Mouse (Mus musculus): ENCODE data around the gene Etnppl. TPM values are rescaled to one million over a fixed set of nuclear protein-coding genes. Genes with fewer than 3 reads are reported as not detected.

The Etnppl gene
- not detected in 2 replicates for polyA plus RNA-seq (2012)

DNA sequence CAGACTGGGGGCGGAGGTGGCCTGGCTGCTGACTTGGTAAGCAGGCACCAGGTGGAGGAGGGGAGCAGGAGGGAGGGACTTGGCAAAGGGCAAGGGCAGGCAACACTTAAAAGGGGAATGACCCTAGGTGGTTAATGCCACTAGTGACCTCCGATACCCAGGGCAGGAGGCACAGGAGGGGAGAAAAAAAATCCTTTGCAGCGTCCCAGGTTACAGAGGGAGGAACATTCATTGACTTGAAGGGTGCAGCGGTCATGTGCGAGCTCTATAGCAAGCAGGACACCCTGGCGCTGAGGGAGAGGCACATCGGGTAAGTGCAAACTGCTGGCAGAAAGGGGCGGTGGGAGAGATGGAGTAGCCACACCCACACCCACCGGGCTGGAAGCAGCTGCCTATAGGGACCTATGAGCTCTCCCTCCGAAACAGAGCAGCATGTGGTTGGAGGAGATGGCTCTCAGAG, at the start of gene Etnppl:
Gene Etnppl, plus strand, starts transcription at position 10 of the 460 bp plus-strand sequence.
- TF ChIP-seq GATA1 (IDR thresholded peaks at IDR 0.05; ENCODE audit: low read length), result no peak

DNA sequence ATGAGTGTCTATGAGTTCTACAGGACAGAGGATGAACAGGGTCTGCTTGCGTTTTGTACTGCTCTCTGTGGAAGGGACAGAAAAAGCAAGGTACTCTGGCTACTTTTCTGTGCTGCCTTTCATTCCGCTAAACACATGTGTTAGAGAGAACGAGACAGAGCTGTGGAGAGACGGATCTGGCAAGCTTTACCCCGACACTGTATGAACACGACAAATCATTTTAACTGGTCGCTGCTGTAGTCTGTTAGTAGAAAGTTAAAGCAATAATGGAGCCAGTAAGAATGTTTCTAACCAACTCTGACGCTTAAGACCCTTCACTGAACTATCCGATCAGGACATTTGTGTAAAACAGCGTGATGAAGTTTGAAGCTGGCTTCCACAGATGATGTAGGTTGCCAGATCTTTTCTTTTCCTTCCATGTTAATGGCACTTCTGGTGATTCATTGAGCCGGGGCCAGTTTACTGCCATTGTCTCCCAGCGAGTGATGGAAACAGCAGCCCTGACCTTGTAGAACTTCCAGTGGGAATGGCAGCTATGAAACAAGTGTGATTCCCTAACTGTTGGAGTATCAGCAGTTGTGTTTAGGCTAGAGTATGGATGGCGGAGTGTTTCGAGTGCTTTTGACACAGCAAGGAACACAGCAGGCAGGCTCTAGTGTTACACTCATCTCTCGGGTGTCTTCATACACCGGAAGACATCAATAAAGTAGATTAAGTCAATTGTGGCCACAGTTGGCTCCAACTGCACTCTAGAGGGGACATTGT, 48.7 kb upstream of the Etnppl start:
- no peak for TF ChIP-seq GATA1 (IDR thresholded peaks at IDR 0.05; ENCODE audit: low read length)

GRCm38 (mm10) chr3:130573243-130573642, 44.0 kb upstream of the Etnppl start:
- no peak for TF ChIP-seq GATA1 (IDR thresholded peaks at IDR 0.05; ENCODE audit: low read length)

GRCm38 (mm10) chr3:130574652-130575051, 42.6 kb upstream of the Etnppl start:
- TF ChIP-seq GATA1 (IDR thresholded peaks at IDR 0.05; ENCODE audit: low read length), result no peak

DNA sequence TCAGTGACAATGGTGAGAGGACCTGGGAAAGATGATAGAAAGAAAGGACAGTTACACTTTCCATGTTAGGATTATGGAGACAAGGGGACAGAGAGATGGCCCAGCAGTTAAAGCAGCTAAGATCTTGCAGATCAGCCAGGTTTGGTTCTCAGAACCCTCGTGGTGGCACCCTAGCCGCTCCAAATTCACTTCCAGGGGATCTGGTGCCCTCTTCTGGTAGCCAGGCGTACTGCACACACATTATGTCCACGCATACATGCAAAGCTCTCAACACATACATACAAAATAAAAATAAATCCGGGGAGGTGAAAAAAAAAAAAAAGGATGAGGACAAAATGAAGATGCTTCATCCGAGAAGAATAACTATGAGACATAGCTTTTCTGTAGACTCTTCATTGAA, 40.6 kb upstream of the Etnppl start:
- TF ChIP-seq GATA1 (IDR thresholded peaks at IDR 0.05; ENCODE audit: low read length), result no peak

DNA sequence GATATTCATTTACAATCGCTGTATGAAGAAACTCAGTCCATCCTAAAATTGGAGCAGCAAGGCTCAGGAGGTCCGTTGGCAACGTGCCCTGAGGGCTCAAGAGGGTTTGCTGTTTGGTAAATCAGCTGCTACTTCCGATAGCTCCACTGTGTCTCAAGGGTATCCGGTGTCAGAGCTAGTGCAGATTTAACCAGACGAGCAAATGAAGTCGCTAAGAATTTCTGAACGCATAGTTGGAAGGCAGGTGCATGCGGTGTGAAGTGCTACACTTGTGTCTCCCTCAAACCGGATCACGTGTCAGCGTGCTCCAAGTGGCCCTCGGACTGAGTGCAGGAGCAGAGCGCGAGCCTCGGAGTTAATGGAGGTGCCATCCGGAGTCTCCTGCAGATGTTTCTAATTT, 37.7 kb upstream of the Etnppl start:
- no peak for TF ChIP-seq GATA1 (IDR thresholded peaks at IDR 0.05; ENCODE audit: low read length)

GRCm38 (mm10) chr3:130581577-130581976, 35.7 kb upstream of the Etnppl start:
- no peak for TF ChIP-seq GATA1 (IDR thresholded peaks at IDR 0.05; ENCODE audit: low read length)

DNA sequence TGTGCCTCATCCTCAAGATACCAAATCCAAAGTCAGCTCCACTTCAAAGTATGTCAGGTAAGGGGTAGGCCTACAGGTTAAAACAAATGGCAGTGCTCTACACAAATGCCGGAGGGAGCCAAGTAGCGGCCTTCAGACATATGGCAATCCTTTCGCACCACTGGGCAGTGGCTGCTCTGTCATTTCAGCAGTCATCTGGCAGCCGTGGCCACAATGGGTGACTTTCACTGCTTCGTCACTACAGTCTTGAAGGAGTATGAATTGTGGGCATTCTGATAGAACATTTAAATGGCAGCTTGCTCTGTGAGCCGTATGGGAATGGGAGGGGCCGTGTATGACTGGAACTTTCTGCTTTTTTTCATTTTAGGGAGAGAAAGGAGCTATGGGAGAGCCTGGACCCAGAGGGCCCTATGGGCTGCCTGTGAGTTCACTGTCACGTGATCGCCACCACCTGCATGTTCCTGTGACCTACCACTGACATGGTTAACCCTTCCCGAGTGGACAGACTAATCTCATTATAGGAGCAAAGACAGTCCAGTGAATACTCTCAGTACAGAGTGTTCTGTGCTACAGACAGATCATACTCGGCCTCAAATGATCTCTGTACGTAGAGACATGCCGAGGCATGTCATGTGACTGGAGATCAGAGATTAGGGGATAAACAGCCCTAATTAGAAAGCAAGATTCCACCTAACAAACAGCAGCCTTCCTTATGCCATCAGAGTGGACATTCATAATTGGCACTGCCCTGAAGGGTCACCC, 34.2 kb upstream of the Etnppl start:
- no peak for TF ChIP-seq GATA1 (IDR thresholded peaks at IDR 0.05; ENCODE audit: low read length)

DNA sequence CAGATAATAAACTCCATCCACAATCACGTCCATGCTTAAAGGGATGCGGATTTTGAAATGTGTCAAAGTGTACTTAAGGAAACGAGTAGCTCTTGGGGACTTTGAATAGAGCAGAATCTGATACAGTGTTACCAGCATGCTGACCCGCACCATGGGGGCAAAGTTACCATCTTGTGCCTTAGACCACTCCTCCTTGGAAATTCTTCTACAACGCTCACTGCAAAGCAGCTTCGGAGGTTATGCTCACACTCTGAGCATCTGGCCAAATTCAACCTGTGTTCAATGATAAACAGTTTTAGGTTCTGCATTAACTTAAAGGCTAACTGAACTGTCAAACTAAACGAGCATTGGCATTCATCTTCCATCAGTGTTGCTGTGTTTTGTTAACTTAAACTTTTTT, 33.2 kb upstream of the Etnppl start:
- TF ChIP-seq GATA1 (IDR thresholded peaks at IDR 0.05; ENCODE audit: low read length), result no peak

- no peak for TF ChIP-seq GATA1 (IDR thresholded peaks at IDR 0.05; ENCODE audit: low read length)
These were observed 22.2 kb upstream of the Etnppl start for GRCm38 (mm10) chr3:130595050-130595449.

DNA sequence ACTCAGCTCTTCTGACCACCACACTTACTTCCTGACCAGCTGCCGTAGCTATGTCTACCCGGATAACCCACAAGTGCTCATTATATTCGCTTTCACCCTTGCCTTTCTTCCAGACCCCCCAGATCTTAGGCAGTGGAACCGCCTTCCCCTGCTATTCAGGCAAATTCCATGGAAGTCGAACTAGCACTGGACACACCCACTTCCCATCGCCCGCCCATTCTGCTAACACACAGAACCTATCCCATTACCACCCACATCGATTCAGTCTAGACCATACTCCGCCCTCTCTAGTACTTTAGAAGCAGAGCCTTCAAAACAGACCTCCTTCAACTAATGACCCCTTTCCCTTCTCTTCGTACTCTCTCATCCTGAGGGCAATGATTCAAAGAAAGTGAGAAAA, 15.8 kb upstream of the Etnppl start:
- no peak for TF ChIP-seq GATA1 (IDR thresholded peaks at IDR 0.05; ENCODE audit: low read length)

DNA sequence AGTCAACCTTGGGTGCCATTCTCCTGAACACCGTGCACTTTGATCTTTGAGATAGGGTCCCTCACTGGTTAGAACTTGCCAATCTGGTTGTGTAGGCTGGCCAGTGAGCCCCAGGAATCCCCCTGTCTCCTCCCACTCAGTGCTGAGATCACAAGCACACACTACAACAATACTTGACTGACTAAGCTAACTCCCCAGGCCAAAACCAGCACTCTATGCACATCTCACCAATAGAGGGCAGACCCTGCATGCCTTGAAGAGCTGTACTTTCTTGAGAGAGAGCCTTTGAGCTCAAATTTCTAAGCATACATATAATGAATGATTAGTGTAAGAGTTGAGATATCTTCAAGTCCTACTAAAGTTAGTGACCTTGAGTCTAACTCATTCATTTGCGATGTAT, 9.3 kb upstream of the Etnppl start:
- TF ChIP-seq GATA1 (IDR thresholded peaks at IDR 0.05; ENCODE audit: low read length), result no peak

GRCm38 (mm10) chr3:130614444-130614843, 2.8 kb upstream of the Etnppl start:
- no peak for TF ChIP-seq GATA1 (IDR thresholded peaks at IDR 0.05; ENCODE audit: low read length)

- TF ChIP-seq GATA1 (IDR thresholded peaks at IDR 0.05; ENCODE audit: low read length), result no peak
These were observed 1.6 kb upstream of the Etnppl start for GRCm38 (mm10) chr3:130615625-130616024.

DNA sequence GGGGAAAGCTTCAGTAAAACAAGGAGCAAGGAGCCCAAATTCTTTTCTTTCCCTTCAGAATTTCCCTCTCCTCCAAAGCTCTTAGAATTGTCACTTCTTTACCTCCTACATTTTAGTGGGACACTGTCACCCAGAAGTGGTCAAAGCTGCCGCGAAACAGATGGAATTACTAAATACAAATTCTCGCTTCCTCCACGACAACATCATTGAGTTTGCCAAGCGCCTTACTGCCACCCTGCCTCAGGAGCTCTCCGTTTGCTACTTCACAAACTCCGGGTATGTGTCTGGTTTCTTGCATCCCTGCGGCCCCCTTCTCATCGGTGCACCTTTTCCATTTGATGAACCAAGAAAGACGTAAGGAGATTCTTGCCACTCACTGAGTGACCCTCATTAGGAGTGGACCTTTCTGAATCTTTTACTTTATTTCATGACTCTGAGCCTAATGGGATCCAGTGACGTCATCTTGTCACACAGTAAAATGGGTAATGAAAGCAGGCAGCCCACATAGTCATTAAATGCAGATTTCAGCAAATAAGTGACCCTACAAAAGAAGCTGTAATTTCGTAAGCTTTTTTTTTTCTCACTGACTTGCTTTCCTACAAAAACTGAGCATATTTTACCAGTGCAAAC, 3.4 kb downstream of the Etnppl start:
- no peak for TF ChIP-seq GATA1 (IDR thresholded peaks at IDR 0.05; ENCODE audit: low read length)

- no peak for TF ChIP-seq GATA1 (IDR thresholded peaks at IDR 0.05; ENCODE audit: low read length)
These were observed 11.1 kb downstream of the Etnppl start for GRCm38 (mm10) chr3:130628358-130628757.
